Mouse (Mus musculus) layer of hippocampus, postnatal 36 days (tissue): ENCODE results near the gene Gm12169. TPM values are rescaled to one million over a fixed set of nuclear protein-coding genes. Genes with fewer than 3 reads are reported as not detected.

ENCODE experiments used
- total RNA-seq, 2 experiments: library from RNA; stranded (reverse); gene quantifications; 2 replicates each; pipeline ENCODE4 v1.2.3; 2021

The Gm12169 gene
- total RNA-seq, 2 experiments from 2014 or later, result not detected

Other genes with a start within 250 kb of the Gm12169 start
- gene Cyfip2, start 211.4 kb upstream of the Gm12169 start, total RNA-seq, result 100 to 1,000 TPM; 491 to 500 TPM
- under 1 TPM; 0.18 to 0.27 TPM for gene Itk, start 134.7 kb upstream of the Gm12169 start, total RNA-seq
- not detected for gene Fam71b, start 127.7 kb upstream of the Gm12169 start, total RNA-seq
- 10 to 100 TPM; 31.4 to 35.3 TPM for gene Med7, start 87.3 kb upstream of the Gm12169 start, total RNA-seq
- gene Havcr2, start 69.3 kb upstream of the Gm12169 start, total RNA-seq, result 1 to 10 TPM; 1.7 to 2.0 TPM
- gene BC053393, start 47.3 kb downstream of the Gm12169 start, total RNA-seq, result not detected
- not detected for gene Dppa1, start 105.0 kb downstream of the Gm12169 start, total RNA-seq
- gene Timd2, start 182.8 kb downstream of the Gm12169 start, total RNA-seq, result not detected
- gene Havcr1, start 210.9 kb downstream of the Gm12169 start, total RNA-seq, result not detected